Mouse (Mus musculus): ENCODE measurements at regions not wholly inside any gene's neighbourhood (a gene's known extent, or its start where the extent isn't known, plus 50 kb on each side); places are given as distances from the start of the nearest gene placed in this dataset.

GRCm38 (mm10) chr9:68254218-68254617 lies 399.4 kb upstream of the Rora start:
- TF ChIP-seq POLR2A (IDR thresholded peaks at IDR 0.05; ENCODE audit: control insufficient read depth, low read depth, low read length) (no peak), CTCF (IDR thresholded peaks at IDR 0.05; ENCODE audit: control insufficient read depth, insufficient read depth, insufficient replicate concordance, low read depth, low read length) (no peak)

Measured in testis, adult 2 months (tissue).